Mouse (Mus musculus) skeletal muscle tissue, adult 2 months (tissue): ENCODE data around the gene Piwil4.
A peak's percentile ranks its signal among the peaks of the same experiment; 100 is the strongest.
"Not testable (repeated sequence)": the region's sequence is repeated elsewhere in the genome, so short reads cannot be mapped to it uniquely, and the experiment has no call there.

ENCODE experiments used
- DNase-seq: peaks from one replicate; pipeline ENCODE4 v3.0.0-alpha.2; 2012; ENCODE audit warnings: low read depth, low spot score

Gene Piwil4

GRCm38 (mm10) chr9:14671965-14672364, 68.6 kb downstream of the Piwil4 start:
- not testable (repeated sequence) for DNase-seq

GRCm38 (mm10) chr9:14668382-14668781, 72.2 kb downstream of the Piwil4 start:
- no peak for DNase-seq

- DNase-seq: peak; percentile 87
Measured at GRCm38 (mm10) chr9:14666071-14666470, 74.5 kb downstream of the Piwil4 start.

GRCm38 (mm10) chr9:14663591-14663990, 76.9 kb downstream of the Piwil4 start:
- DNase-seq: peak; percentile 80

- DNase-seq: peak; percentile 87
Measured at GRCm38 (mm10) chr9:14662876-14663275, 77.7 kb downstream of the Piwil4 start.

- DNase-seq: no peak
Measured at GRCm38 (mm10) chr9:14662138-14662537, 78.4 kb downstream of the Piwil4 start.

GRCm38 (mm10) chr9:14657926-14658325, 82.6 kb downstream of the Piwil4 start:
- DNase-seq: no peak

GRCm38 (mm10) chr9:14654010-14654409, 86.5 kb downstream of the Piwil4 start:
- no peak for DNase-seq

- peak; percentile 51 for DNase-seq
Measured at GRCm38 (mm10) chr9:14652761-14653160, 87.8 kb downstream of the Piwil4 start.

GRCm38 (mm10) chr9:14647849-14648248, 92.7 kb downstream of the Piwil4 start:
- no peak for DNase-seq

GRCm38 (mm10) chr9:14646641-14647040, 93.9 kb downstream of the Piwil4 start:
- no peak for DNase-seq
